Mouse (Mus musculus): ENCODE measurements around the gene Ky. TPM values are rescaled to one million over a fixed set of nuclear protein-coding genes. Genes with fewer than 3 reads are reported as not detected.

The Ky gene
- total RNA-seq, 2 experiments from 2014 or later, result 13.2 to 26.4 TPM

DNA sequence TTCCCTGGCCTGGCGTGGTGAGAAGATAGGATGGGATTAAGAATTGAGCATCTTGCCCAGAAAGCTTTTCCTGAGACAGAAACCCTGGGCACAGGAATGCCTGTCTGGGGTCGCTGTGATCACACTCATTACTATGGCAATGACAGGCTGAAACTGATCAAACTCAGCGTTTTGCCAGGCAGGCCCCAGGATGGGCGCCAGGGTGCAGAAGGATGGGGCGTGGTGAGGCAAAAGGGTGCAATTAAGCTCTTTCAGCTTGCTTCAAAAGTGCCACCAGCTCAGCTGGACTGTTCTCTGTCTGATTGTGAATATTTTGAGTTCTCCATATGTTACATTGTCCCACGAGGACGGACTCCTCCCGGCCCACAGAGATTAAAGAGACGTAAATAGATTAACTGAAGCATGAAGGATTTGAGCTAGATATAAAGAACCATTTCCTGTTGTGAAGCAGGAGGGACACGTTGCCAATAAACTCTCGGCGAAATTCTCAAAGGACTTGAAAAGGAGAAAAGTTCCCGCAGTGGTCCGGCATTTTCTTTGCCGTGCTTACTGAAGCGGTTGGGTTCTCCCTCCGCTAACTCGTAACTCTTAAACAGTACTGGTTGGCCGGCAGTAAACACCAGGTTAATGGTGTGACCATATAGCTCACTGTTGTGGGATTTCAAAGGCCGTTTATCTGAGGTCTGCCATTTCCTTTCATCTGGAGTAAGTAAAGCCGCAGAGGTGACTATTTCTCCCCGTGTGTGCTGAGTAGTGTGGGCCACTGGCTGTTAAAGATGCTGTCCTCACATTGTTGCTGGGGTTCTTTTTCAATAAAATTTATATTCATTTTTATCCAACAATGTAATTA lies 40.1 kb downstream of the Ky start:
- DNase-seq (ENCODE audit: low spot score), result no peak
- intact Hi-C loops (cut with DNase I), result loop anchor here (2.0 to 10.0 kb wide), 4 partner anchors 68 to 1241 kb away; no protein-coding TSS in a partner anchor

DNA sequence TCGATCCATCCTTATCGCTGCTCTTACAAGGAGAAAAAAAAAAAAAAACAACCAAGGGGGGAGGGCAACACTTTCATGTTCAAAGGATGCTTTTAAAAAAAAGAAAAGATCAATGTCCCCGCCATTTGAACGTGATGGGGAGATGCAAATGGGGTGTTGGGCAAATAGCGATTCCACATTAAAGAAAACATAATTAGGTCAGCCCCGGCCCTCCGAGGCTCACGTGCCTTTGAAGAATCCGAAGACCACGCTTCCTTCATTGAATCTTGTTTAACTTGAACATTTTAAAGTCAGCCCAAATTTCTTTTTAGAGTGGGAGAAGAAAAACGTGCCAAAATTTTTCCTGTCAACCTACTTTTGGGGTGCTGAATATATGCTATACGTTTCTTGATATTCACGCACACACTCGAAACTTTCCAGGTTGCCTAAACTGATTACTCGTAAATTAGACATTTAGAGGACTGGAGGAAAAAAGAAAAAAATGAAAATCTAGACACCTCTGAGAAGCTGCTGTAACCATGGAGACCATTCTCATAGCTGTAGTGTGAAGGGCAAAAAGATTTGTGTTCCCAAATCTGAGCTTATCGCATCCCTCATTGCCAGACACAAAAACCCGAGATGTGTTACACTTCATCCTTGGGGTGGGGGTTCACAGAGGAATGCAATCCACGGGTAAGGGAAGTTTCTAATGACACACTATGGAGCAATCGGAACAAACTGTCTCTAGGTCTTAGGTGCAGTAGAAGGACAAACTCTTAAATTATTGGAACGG lies 40.9 kb downstream of the Ky start:
- no peak for DNase-seq (ENCODE audit: low spot score)
- intact Hi-C loops (cut with DNase I), result loop anchor here (5.0 to 10.0 kb wide), 2 partner anchors 69 to 1242 kb away; no protein-coding TSS in a partner anchor

DNA sequence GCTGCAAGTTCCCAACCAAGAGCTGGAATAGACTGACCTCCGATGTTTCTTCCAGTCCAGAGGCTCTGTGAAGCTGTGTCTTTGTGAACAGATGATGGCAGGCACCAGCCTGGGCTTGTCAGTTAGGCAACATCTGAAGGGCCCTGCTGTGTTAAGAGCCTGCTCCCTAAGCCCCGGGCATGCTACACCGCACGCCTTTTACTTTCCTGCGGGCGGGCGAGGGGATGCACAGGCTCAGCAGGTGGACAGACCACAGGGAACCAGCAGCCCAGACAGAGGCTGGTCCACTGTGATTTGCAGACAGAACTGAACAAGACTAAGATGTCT lies 41.4 kb downstream of the Ky start:
- intact Hi-C loops (cut with DNase I), result loop anchor here (5.0 to 10.0 kb wide), 2 partner anchors 70 to 1242 kb away; no protein-coding TSS in a partner anchor
- DNase-seq (ENCODE audit: low spot score), result no peak

DNA sequence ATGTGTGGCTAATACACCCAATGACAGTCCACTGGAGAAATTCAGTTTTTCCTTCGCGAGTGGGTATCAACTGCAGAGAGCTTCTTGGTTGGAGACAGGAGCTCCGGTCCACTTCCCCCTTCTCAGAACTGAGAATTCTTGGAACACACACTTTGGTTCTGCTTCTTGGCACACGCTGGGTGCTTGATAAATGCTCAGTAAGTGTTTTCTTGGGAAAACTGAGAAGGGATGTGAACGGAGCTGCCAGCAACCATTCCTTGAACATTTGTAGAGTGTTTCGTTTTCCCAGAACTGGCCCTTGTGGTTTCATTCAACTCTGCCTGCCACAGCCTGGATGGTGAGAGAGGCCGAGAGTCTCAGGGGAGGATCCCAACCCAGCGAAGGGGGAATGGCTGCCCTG lies 43.7 kb downstream of the Ky start:
- intact Hi-C loops (cut with DNase I), result loop anchor here (5.0 to 10.0 kb wide), 2 partner anchors 72 to 1244 kb away; no protein-coding TSS in a partner anchor

DNA sequence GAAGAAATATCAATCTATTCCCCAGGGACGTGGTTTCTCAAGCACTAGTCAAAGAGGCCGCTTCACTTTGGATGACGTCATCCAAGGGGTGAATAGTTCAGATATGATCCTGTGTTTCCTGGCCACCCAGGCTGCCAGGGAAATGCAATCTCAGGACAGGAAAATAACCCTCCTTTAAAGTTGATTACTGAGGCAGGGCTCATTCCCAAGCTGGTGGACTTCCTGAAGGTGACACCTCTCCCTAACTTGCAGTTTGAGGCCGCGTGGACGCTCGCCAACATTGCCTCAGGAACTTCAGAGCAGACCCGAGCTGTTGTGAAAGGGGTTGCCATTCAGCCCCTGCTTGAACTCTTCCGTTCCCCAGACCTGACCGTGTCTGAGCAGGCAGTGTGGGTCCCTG lies 46.2 kb downstream of the Ky start:
- intact Hi-C loops (cut with DNase I), result no loop called here
- no peak for DNase-seq (ENCODE audit: low spot score)

More for the DNA sequence above, 43.7 kb downstream of the Ky start:
- no peak for DNase-seq (ENCODE audit: low spot score)

DNA sequence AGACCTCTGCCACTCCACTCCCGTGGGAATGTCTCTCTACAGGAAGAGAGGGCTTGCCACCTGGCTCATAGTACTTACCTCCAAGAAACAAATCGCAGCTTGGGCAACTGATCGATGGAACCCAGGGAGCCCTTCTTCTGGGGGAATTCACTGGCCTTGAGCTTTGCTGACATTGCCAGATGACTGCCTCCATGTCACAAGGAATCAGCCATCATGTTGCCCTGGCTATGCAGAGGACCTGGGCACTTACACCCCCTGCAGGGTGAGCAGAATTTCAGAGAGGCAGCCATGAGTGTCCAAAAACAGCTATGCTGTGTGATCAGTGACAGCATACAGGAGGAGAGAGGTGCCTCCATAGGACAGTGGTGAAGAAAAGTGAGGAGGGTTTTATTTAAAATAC lies 48.2 kb downstream of the Ky start:
- intact Hi-C loops (cut with DNase I), result no loop called here

DNA sequence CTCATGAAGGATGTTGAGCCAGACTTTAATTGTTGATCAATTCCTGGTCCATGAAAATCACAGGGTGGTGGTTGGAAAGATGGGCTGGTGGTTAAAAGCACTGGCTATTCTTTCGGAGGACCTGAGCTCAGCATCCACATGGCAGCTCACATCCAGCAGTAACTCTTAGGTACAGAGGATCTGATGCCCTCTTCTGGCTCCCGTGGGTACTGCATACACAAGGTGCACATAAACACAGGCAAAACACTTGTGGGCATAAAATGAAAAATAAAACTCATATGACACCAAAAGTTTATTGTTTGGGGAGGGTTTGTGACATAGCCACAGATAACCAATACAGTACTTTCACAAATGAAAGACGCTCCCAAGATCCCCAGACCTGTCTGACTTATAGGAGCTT lies 52.9 kb downstream of the Ky start:
- intact Hi-C loops (cut with DNase I), result no loop called here
- DNase-seq (ENCODE audit: low spot score), result no peak

More for the DNA sequence above, 48.2 kb downstream of the Ky start:
- no peak for DNase-seq (ENCODE audit: low spot score)

DNA sequence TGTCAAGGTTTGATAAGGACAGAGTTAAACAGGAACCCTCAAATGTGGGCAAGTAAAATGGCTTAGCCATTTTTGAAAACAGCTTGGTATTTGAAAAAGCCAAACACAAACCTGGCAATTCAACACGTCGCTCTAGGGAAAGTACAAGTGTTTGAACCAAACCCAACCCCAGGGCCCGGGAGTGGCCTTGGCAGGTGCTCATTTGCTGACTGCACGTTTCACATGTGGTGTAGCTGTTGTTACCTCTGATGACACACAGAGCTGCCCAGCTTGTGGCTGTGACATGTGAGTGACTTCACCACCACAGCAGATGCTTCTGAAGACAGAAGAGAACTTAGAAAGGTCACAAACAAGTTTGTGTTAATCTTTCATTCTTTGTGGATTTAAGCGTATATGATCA lies 67.3 kb downstream of the Ky start:
- intact Hi-C loops (cut with DNase I), result no loop called here
- DNase-seq (ENCODE audit: low spot score), result no peak

DNA sequence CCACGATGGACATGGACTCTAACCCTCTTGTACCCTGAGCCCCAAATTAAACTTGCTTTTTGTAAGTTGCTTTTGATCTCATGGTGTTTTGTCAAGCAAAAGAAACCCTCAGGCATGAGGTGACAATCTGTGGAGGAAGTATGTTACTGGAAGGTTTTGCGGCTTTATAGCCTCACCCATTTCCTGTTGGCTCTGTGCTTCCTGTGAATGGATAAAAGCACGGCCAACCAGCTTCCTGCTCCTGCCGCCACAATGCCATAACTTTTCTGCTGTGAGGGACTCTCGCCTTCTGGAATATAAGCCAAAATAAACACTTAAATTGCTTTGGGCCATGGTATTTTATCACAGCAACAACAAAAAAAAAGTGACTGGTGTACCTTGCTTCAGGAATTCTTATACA lies 71.9 kb downstream of the Ky start:
- no peak for DNase-seq (ENCODE audit: low spot score)
- intact Hi-C loops (cut with DNase I), result no loop called here

DNA sequence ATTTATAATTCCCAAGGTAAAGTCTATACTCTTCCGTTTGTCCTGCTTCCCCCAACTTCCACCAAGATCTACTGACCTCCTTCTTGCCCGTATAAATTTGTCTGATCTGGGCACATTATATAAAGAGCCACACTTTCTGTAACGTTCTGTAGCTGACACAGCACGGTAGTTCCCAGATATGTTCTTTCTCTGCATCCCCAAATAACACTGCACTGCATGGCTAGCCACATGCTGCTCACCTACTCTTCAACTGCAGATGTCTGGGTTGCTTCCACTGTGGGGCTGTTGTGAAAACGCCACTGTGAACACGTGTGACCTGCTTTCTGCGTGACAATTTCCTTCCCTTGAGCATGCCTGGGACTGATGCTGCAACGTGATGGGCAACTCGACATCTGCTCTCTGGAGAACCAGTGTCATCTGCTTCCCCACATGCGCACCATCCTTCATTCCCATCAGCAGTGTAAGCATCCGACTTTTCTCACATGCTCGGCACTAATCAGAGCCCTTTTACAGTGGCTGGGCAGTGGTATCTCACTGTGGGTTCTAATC lies 76.4 kb downstream of the Ky start:
- intact Hi-C loops (cut with DNase I), result no loop called here
- no peak for DNase-seq (ENCODE audit: low spot score)

DNA sequence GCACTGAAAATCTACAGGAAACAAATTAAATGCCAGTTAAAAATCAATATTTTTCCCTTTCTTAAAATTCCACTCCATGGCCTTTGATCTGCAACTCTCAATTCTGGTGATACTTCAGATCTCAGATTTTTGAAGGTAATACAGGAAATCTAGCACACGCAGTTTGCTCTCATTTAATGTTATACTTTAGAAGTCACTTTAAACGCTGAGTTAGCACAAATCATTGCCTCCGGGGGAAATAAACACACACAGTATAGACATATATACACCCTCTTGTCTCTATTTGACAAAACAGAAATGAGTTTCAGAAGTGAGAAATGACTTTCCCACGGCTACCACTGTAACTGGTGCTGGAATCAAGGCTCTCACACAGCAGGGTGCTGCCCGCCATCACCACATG lies 81.8 kb downstream of the Ky start:
- intact Hi-C loops (cut with DNase I), result no loop called here
- no peak for DNase-seq (ENCODE audit: low spot score)

DNA sequence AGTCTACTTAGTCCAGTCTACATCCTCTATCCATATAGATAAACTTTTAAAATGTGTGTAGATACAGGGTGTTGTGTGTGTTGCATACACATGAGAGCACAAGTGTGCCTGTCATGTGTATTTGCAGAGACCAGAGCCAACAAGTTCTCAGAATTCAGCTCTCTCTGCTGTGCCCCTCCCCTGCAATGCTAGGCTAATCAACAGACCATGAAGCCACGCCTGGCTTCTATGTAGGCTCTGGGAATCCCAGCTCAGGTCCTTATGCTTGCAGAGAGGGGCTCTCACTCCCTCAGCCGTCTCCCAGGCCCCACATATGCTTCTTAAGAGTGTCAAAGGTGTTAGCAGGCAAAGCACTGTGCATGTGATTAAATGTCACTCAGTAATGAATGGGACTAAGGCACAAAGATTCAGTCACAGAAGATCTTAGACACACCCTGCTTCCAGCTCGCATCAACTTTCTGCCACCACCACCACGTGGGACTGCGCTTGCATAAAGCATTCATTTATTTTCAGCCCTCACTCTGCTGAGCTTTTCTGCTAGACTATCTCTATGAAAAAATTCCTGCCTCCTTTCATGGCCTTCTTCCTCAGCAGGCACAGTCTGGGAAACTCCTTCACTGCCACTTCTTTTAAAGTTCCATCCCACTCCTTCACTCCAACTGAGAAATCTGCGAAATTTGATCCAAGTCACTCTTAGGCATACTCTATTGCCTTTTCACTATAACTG lies 89.3 kb downstream of the Ky start:
- no peak for DNase-seq (ENCODE audit: low spot score)
- intact Hi-C loops (cut with DNase I), result no loop called here

Other genes starting within 250 kb of the Ky start
- gene Ephb1, start 151.1 kb upstream of the Ky start, total RNA-seq (2021), result 10 to 100 TPM; 19.5 to 21.0 TPM
- gene Anapc13, start 120.5 kb downstream of the Ky start, total RNA-seq (2021), result 100 to 1,000 TPM; 309 to 316 TPM
- 10 to 100 TPM; 44.2 to 46.0 TPM for gene Cep63, start 120.8 kb downstream of the Ky start, total RNA-seq (2021)
- 10 to 100 TPM; 56.4 to 59.5 TPM for gene Amotl2, start 210.9 kb downstream of the Ky start, total RNA-seq (2021)

Measured in heart, postnatal 25 days (tissue).